Mouse (Mus musculus) adrenal gland, adult 8-10 months (tissue): ENCODE measurements at regions not wholly inside any gene's neighbourhood (a gene's known extent, or its start where the extent isn't known, plus 50 kb on each side); places are given as distances from the start of the nearest gene placed in this dataset.
"Not testable (repeated sequence)": the region's sequence is repeated elsewhere in the genome, so short reads cannot be mapped to it uniquely, and the experiment has no call there.

Experiments
- DNase-seq: peaks from one replicate; pipeline ENCODE4 v3.0.0; 2022

- DNase-seq = no peak
Observed at GRCm38 (mm10) chr3:134330943-134331342, 94.7 kb downstream of the Cxxc4 start.

DNA sequence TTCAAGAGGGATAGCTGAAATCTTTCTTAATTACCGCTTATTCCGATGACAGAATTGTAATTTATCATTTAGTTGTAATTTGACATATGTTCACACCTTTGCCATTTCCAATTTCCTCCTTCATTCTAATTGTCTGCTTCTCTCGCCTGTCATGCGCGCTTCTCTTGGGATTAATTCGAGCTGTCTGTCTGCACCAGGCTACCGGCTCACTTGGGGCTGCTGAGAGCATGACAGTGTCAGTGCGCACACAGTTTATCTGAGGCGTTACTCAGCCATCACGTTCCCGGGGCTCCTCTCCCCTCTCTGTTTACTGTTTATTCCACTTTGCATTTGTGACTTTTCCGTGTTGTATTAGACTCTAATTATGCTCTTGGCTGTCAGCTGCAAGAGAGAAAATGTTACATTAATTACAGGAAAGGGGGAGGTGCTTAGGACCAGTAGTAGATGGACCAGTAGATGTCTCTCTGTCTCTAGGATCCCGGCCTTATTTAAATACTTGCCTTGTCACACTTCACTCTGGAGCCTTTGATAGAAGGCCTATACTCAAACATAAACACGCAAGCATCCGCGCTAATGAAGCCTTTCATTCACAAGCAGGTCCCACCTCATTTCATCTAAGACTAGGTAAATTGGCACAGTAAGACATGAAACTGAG is 95.3 kb downstream of the Cxxc4 start:
- no peak for DNase-seq

GRCm38 (mm10) chr3:134339093-134339695 is 102.9 kb downstream of the Cxxc4 start:
- DNase-seq = not testable (repeated sequence)

- DNase-seq = no peak
Observed at GRCm38 (mm10) chr3:134365948-134366347, 129.7 kb downstream of the Cxxc4 start.

GRCm38 (mm10) chr3:134366761-134367160 is 130.5 kb downstream of the Cxxc4 start:
- no peak for DNase-seq

- no peak for DNase-seq
Observed at GRCm38 (mm10) chr3:134368591-134368990, 132.3 kb downstream of the Cxxc4 start.

DNA sequence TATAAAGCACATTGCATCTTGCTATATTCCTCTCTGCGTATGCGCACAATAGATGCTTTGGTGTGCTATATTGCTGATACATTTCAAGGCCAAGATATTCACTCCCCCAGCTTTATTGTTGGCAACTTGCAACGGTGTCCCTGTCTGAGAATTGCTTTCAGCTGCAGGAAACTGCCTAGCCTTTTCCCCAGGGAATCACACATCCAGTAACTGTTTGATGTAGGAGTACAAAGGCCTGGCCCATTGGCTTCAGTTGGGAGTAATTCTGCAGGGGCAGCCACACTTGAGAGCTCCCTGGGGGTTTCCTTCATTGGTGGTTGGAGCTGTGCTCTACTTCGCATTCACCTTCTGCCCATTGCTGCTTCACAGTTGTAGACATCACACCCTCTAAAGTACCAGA is 132.8 kb downstream of the Cxxc4 start:
- no peak for DNase-seq

GRCm38 (mm10) chr3:134379549-134379948 is 143.3 kb downstream of the Cxxc4 start:
- no peak for DNase-seq

- DNase-seq = peak; percentile 5
Observed at GRCm38 (mm10) chr3:134390472-134391336, 154.4 kb downstream of the Cxxc4 start.

GRCm38 (mm10) chr3:134400395-134401090 is 164.3 kb downstream of the Cxxc4 start:
- DNase-seq = no peak

- no peak for DNase-seq
Observed at GRCm38 (mm10) chr3:134415606-134416328, 179.5 kb downstream of the Cxxc4 start.

DNA sequence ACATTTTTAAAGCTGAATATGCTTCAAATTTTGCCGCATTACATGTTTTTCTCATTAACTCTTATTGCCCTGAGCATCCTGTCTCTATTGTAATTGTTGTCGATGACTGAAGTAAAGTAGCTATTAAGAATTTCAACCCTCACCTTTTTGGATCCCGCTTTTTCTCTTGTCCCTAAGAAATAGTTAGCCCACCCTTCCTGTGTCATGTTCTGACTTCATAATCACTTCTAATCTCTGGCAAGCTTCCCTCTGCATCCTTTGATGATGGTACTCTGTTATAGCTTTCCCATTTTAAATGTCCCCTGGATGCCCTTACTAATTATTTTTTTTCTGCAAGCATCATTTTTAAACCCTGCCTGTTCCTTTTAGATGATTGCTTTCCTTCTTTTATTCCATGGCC is 191.3 kb downstream of the Cxxc4 start:
- no peak for DNase-seq

DNA sequence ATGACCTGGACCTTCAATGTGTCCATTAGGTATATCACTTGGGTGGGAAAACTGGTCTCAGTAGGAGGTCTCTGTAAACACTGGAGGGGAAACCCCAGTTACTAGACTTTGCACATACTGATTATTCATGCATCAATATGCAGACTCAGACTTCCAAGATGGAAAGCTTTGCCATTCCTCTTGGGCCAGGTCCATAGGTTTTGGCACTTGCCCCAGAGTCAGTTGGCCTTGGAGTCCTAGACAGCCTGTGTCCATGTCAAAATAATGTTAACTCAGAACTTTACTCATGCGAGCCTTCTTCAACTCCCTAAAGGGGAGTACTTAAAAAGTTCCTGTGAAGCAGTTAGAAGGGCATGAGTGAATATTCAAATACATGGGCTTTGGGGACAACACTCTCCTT is 230.3 kb downstream of the Cxxc4 start:
- DNase-seq = no peak

DNA sequence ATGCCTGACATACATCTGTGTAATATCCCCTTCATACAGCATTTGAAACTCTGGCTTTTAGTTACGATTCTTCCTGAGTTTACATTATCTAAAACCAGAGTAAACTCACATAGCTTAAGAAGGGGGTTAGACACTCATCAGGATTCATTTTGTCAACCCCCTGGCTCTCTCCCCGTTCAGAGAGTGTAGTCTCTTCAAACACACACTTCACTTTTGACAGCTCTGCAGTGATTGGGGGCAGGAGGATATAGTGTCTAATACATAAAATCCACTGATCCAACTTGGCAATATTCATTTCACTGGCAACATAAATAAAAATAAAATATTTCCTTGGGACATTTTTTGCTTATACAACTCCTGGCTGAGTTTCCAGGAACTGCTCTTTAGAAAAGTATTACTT is 251.0 kb downstream of the Cxxc4 start:
- no peak for DNase-seq

DNA sequence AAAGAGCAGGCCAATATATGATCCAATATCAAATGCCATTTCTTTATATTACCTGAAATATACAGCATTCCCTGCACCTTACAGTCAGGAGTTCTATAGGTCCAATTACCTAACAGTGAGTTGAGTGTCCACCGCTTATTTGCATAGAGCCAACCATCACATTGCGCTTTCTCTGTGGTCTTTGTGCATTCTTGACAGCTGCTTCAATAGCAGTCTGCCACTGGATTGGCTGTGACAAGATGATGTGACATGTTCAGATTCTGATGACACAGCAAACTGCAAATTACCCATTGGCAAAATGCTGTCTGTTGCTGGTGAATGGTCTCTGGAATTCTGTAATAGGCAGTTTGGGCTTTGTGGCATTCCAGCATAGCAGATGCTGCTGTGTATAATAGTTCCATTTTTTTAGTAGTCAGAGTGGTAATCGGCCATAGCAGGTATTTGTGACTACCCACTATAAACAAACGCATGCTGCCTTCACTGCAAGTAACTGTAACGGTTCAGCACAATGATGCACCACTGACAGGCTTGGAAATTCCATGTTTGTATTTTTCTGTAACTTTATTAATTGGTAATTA is 253.8 kb downstream of the Cxxc4 start:
- DNase-seq = no peak

DNA sequence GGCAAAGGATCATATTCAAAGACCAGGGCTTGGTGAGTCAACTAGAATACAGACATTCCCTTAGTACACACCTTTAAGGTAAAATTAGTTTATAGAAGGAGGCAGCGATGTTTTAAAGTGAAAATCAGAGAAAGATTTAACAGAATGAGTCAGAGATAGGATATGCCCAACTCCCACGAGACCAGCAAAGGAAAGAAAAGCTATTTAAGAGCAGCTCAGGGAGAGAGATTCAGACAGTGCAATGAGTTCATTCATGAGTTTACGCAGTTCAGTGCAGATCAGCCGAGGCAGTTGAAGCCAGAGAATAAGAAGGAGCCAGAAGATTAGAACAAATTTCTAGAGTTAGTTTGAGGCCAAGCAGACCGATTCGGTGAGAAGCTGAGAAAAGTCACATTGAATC is 273.4 kb downstream of the Cxxc4 start:
- DNase-seq = no peak

DNA sequence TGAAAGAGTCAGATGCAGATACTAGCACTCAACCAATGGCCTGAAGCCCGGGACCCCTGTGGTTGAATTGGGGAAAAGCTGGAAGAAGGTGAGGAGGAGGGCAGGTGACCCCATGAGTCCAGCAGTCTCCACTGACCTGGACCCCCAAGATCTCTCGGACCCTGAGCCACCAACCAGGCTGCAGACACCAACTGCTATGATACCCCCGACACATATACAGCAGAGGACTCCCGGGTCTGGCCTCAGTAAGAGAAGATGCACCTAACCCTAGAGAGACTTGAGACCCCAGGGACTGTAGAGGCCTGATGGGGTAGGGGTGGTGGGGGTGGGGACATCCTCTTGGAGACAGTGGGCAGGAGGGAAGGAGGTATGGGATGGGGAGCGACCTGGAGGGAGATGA is 289.5 kb downstream of the Cxxc4 start:
- DNase-seq = no peak

DNA sequence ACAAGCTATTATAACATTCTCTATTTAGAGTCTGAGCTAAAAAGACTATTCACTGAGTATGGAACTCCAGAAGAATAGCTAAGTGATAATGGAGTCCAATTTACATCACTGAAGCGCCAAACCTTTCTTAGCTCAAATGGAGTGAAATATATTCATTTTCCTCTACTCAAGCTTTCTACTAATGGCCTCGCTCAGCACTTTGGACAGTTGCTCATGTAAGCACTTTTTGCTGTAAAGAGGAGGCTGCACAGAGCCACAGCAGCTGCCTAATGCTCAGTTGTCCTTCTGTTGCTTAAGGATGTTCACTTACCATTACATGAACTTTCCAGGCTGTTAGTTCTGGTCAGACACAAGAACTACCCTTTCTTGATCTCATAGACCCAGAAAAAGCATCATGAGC is 268.7 kb upstream of the Tacr3 start:
- no peak for DNase-seq

- no peak for DNase-seq
Observed at GRCm38 (mm10) chr3:134578759-134579158, 250.0 kb upstream of the Tacr3 start.

DNA sequence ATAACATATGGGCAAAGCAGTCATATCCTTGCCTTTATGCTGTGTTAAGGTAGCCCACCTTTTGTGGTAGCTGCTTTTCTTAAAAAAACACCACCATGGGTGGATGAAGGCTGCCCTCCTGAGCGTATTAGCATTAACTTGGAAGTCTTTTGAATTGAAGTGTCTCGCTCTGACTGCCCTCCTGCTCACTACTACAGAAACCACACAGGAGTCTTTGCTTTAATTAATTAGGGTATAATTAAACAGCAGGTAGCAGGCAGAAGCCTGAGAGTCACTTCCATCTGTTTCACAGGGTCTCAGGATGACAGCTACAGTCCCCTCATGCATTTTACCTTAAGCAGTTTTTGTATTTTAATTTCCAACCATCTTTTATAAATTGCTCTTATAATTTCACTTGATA is 240.2 kb upstream of the Tacr3 start:
- no peak for DNase-seq

DNA sequence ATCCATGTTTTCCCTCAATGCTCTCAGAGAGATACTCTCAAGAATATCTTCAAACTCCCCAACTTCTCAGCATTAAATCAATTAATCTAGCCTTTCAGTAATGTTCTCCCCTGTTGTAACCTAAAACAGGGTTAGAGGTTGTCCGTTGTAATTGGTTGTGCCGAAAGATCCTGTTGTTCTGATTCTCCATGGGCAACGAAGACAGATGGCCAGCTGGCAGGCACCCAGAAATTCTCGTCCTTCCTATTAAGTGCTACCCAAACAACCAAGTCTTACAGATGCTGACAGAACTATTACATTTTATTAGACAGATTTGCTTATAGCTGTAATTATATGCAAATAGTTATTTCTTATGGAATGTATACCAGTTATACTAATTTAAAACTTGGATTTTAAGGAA is 225.9 kb upstream of the Tacr3 start:
- no peak for DNase-seq

DNA sequence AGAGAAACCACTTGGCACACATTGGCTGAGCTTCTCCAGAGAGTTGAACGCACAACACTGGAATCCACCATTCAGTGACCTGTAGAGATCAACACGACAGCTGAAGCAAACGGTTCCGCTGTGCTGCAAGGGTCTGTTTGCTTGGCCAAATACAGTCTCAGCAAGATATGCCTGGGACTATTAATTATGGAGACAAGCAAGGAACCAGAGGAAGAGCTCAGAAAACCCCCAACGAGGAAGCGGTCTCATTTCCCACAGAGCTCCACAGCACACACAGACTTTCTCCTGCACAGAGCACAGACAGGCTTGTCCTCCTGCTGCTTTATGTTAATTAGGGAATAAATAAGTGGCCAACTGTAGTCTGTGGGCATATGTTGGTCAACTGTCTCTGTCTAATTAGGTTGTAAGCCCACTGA is 223.4 kb upstream of the Tacr3 start:
- no peak for DNase-seq
